8 mouse cellular contexts compared by ENCODE assay signal in genomic region chr8:126660658-126661316, GRCm38 (mm10).
DNase-seq lines count a peak whose midpoint lies in the region; ATAC-seq lines count a peak whose summit lies in the region.

No protein-coding gene starts in this region.

- peaks cover 65% of the 10 kb centered on the region for H3K4me1 ChIP-seq in forebrain, embryonic 16.5 days (replicated peaks; ENCODE audit: control insufficient read depth, insufficient read depth, low read length)
- peaks cover 46% of the 10 kb centered on the region for H3K4me1 ChIP-seq in limb, embryonic 11.5 days (ENCODE audit: control insufficient read depth, insufficient read depth, low read length)

- ATAC-seq in CD4-positive, CD25-positive, alpha-beta regulatory T cell, adult 4 months, result no peak
- peak; percentile 36 for ATAC-seq in forebrain, embryonic 16.5 days
- ATAC-seq in limb, embryonic 11.5 days (ENCODE audit: insufficient number of reproducible peaks, low FRiP score, low TSS enrichment, low read depth), result no peak
- no peak for ATAC-seq in granulocyte monocyte progenitor cell, adult 5-6 weeks (replicated peaks; ENCODE audit: poor library complexity, severe bottlenecking)

- H3K36me3 ChIP-seq in forebrain, embryonic 16.5 days (ENCODE audit: control insufficient read depth, insufficient read depth), result no peaks in the 10 kb centered on the region
- H3K36me3 ChIP-seq in limb, embryonic 11.5 days (ENCODE audit: control insufficient read depth, insufficient read depth, low read length), result no peaks in the 10 kb centered on the region

- H3K27me3 ChIP-seq in forebrain, embryonic 16.5 days (replicated peaks; ENCODE audit: control insufficient read depth, insufficient read depth, low read length), result no peaks in the 10 kb centered on the region
- no peaks in the 10 kb centered on the region for H3K27me3 ChIP-seq in limb, embryonic 11.5 days (ENCODE audit: control insufficient read depth, insufficient read depth, low read length)

- peak overlapping the region; percentile 47 for H3K9ac ChIP-seq in forebrain, embryonic 16.5 days (replicated peaks; ENCODE audit: low read depth, low read length)
- H3K9ac ChIP-seq in limb, embryonic 11.5 days (ENCODE audit: low read length), result 0 out of 2 replicates have a peak overlapping the region, but pooled peaks have one; percentile 38

- 1% methylated on average over 8 of the region's 12 CpGs for WGBS in forebrain, embryonic 16.5 days
- 28% methylated on average over 12 of the region's 12 CpGs for WGBS in limb, embryonic 11.5 days

- DNase-seq in CD4-positive, CD25-positive, alpha-beta regulatory T cell, adult 2 months (ENCODE audit: low read depth, low spot score), result peak; percentile 36
- peak; percentile 34 for DNase-seq in 3T3-L1 (ENCODE audit: low read depth, low spot score)
- DNase-seq in limb, embryonic 11.5 days (ENCODE audit: low spot score), result peak; percentile 44
- peak; percentile 52 for DNase-seq in naive thymus-derived CD4-positive, alpha-beta T cell, adult 2 months (ENCODE audit: low read depth)
- no peak for DNase-seq in Muller cell, postnatal 12 days (ENCODE audit: inconsistent ontology term)

- H3K4me2 ChIP-seq in forebrain, embryonic 16.5 days (ENCODE audit: low read length), result peak overlapping the region; percentile 38
- peak overlapping the region; percentile 15; the same call in 1 of the 2 replicates for H3K4me2 ChIP-seq in limb, embryonic 11.5 days (ENCODE audit: low read depth, severe bottlenecking)

- H3K27ac ChIP-seq in forebrain, embryonic 16.5 days (ENCODE audit: low read length), result peak overlapping the region; percentile 80
- H3K27ac ChIP-seq in limb, embryonic 11.5 days (replicated peaks; ENCODE audit: low read depth, low read length), result peak overlapping the region; percentile 70; the same call in 1 of the 2 replicates

- H3K4me3 ChIP-seq in forebrain, embryonic 16.5 days (replicated peaks; ENCODE audit: low read length), result no peak overlapping the region
- no peak overlapping the region for H3K4me3 ChIP-seq in limb, embryonic 11.5 days (ENCODE audit: low read depth, low read length)

- H3K9me3 ChIP-seq in forebrain, embryonic 16.5 days (ENCODE audit: control insufficient read depth, low read length), result no peaks in the 10 kb centered on the region
- H3K9me3 ChIP-seq in limb, embryonic 11.5 days (ENCODE audit: control insufficient read depth, low read length), result no peaks in the 10 kb centered on the region
